12 mouse cellular contexts compared by ENCODE assay signal in the genomic region with DNA sequence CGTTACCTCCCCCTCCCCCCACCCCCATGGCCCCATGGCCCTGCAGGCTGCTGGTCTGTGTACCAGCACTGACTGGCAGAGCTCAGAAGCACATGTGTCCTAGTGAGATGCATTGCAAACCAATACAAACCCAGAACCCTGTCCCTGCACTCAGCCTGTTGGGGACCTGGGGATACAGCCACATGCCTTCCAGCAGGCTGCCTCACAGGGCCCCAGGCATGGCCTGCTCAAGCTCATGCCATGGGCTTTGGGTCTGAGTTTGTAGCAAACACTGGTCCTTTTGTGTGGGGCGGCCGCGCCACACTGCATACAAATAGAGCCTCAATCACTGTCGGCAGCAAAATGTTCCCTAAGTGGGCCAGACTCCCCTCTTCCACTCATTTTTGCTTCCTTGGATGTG. TPM values are rescaled to one million over a fixed set of nuclear protein-coding genes. Genes with fewer than 3 reads are reported as not detected.
A peak's percentile ranks its signal among the peaks of the same experiment; 100 is the strongest.
DNase-seq lines count a peak whose midpoint lies in the region; ATAC-seq lines count a peak whose summit lies in the region.
"Had no signal": no experiment of that assay in that cellular context is flagged by ENCODE, and none has a peak within 500 bp of the region (broad histone marks: within the 10 kb centered on the region; RNA-seq: fewer than 3 reads in every experiment).

No protein-coding gene starts in this region.

- H3K9me3 ChIP-seq in neural tube, embryonic 11.5 days (ENCODE audit: control insufficient read depth, low read length) = no peaks in the 10 kb centered on the region
- no peaks in the 10 kb centered on the region for H3K9me3 ChIP-seq in forebrain, embryonic 11.5 days (ENCODE audit: control insufficient read depth, low read length)
- no peaks in the 10 kb centered on the region for H3K9me3 ChIP-seq in hindbrain, embryonic 15.5 days
- H3K9me3 ChIP-seq in neural tube, embryonic 12.5 days = no peaks in the 10 kb centered on the region

- H3K4me1 ChIP-seq in neural tube, embryonic 11.5 days (ENCODE audit: control insufficient read depth, insufficient read depth, low read length) = peaks cover 43% of the 10 kb centered on the region
- H3K4me1 ChIP-seq in forebrain, embryonic 11.5 days (replicated peaks; ENCODE audit: control insufficient read depth, insufficient read depth, low read length) = peaks cover 11% of the 10 kb centered on the region; the same call in 1 of the 2 replicates
- H3K4me1 ChIP-seq in hindbrain, embryonic 15.5 days (replicated peaks) = peaks cover 64% of the 10 kb centered on the region
- peaks cover 60% of the 10 kb centered on the region for H3K4me1 ChIP-seq in neural tube, embryonic 12.5 days

- WGBS in neural tube, embryonic 11.5 days = 45% methylated on average over 5 of the region's 5 CpGs
- WGBS in forebrain, embryonic 11.5 days = 68% methylated on average over 5 of the region's 5 CpGs
- WGBS in hindbrain, embryonic 15.5 days = 34% methylated on average over 5 of the region's 5 CpGs
- 38% methylated on average over 5 of the region's 5 CpGs for WGBS in neural tube, embryonic 12.5 days

- H3K27me3 ChIP-seq in neural tube, embryonic 11.5 days (ENCODE audit: control insufficient read depth, insufficient read depth, low read length) = no peaks in the 10 kb centered on the region
- no peaks in the 10 kb centered on the region for H3K27me3 ChIP-seq in forebrain, embryonic 11.5 days (ENCODE audit: control insufficient read depth, insufficient read depth, low read length)
- H3K27me3 ChIP-seq in hindbrain, embryonic 15.5 days = no peaks in the 10 kb centered on the region
- 0 out of 2 replicates have a peak, but pooled peaks cover 3% of the 10 kb centered on the region for H3K27me3 ChIP-seq in neural tube, embryonic 12.5 days (replicated peaks)

- H3K4me2 ChIP-seq in neural tube, embryonic 11.5 days (ENCODE audit: low read depth) = no peak overlapping the region
- no peak overlapping the region for H3K4me2 ChIP-seq in forebrain, embryonic 11.5 days (ENCODE audit: low read depth, low read length, severe bottlenecking)
- H3K4me2 ChIP-seq in hindbrain, embryonic 15.5 days = no peak overlapping the region
- H3K4me2 ChIP-seq in neural tube, embryonic 12.5 days (replicated peaks) = 0 out of 2 replicates have a peak overlapping the region, but pooled peaks have one; percentile 18

- peak overlapping the region; percentile 82 for H3K27ac ChIP-seq in neural tube, embryonic 11.5 days (ENCODE audit: low read depth, low read length)
- peak overlapping the region; percentile 55 for H3K27ac ChIP-seq in forebrain, embryonic 11.5 days (ENCODE audit: low read depth, low read length)
- peak overlapping the region; percentile 59 for H3K27ac ChIP-seq in hindbrain, embryonic 15.5 days (replicated peaks)
- peak overlapping the region; percentile 58 for H3K27ac ChIP-seq in neural tube, embryonic 12.5 days

- peak; percentile 62 for DNase-seq in neural tube, embryonic 11.5 days (ENCODE audit: low spot score)
- no peak for DNase-seq in neural tube, embryonic 10.5 days (ENCODE audit: extremely low spot score, low spot score)
- DNase-seq in forebrain, embryonic 11.5 days (ENCODE audit: low spot score) = no peak
- no peak for DNase-seq in right cerebral cortex, postnatal 14 days
- DNase-seq in urinary bladder, postnatal 14 days (ENCODE audit: low spot score) = no peak
- DNase-seq in lung, postnatal 25 days (ENCODE audit: low spot score) = no peak
- DNase-seq: cerebellum, adult 9-11 months; gastrocnemius, postnatal 10 days; kidney, adult 11 months had no signal

- H3K36me3 ChIP-seq in neural tube, embryonic 11.5 days (ENCODE audit: control insufficient read depth, insufficient read depth, low read length) = no peaks in the 10 kb centered on the region
- no peaks in the 10 kb centered on the region for H3K36me3 ChIP-seq in forebrain, embryonic 11.5 days (ENCODE audit: control insufficient read depth, insufficient read depth, low read length)
- H3K36me3 ChIP-seq in hindbrain, embryonic 15.5 days = no peaks in the 10 kb centered on the region
- H3K36me3 ChIP-seq in neural tube, embryonic 12.5 days = no peaks in the 10 kb centered on the region

- peak overlapping the region; percentile 4; the same call in 1 of the 2 replicates for H3K9ac ChIP-seq in neural tube, embryonic 11.5 days (ENCODE audit: low read length)
- no peak overlapping the region for H3K9ac ChIP-seq in forebrain, embryonic 11.5 days (ENCODE audit: low read length)
- H3K9ac ChIP-seq in hindbrain, embryonic 15.5 days = no peak overlapping the region
- no peak overlapping the region for H3K9ac ChIP-seq in neural tube, embryonic 12.5 days

- peak; percentile 49 for ATAC-seq in neural tube, embryonic 11.5 days (ENCODE audit: insufficient read depth, low FRiP score, low TSS enrichment)
- peak; percentile 16; the same call in 1 of the 2 replicates for ATAC-seq in forebrain, embryonic 11.5 days (replicated peaks; ENCODE audit: low FRiP score)
- ATAC-seq in hindbrain, embryonic 15.5 days (ENCODE audit: low FRiP score, low read depth) = peak; percentile 51
- peak; percentile 52 for ATAC-seq in neural tube, embryonic 12.5 days (ENCODE audit: low FRiP score, low read depth)

- H3K4me3 ChIP-seq in neural tube, embryonic 11.5 days (ENCODE audit: low read depth, low read length) = no peak overlapping the region
- H3K4me3 ChIP-seq in forebrain, embryonic 11.5 days (ENCODE audit: low read depth, low read length) = no peak overlapping the region
- no peak overlapping the region for H3K4me3 ChIP-seq in hindbrain, embryonic 15.5 days
- no peak overlapping the region for H3K4me3 ChIP-seq in neural tube, embryonic 12.5 days

RNA-seq across cellular contexts. Expression of a gene that starts 28.2 kb away (rescaled TPM):
- polyA plus RNA-seq in neural tube, embryonic 11.5 days (2014; fragmentation: Nextera tagmentation; extraction: Ambion mirVana) = 12.4 and 12.9 TPM in 2 replicates
- 12.7 and 13.3 TPM in 2 replicates for polyA plus RNA-seq in forebrain, embryonic 11.5 days (2014; fragmentation: Nextera tagmentation; extraction: Ambion mirVana)
- 91.0 and 102 TPM in 2 replicates for polyA plus RNA-seq in hindbrain, embryonic 15.5 days (2015; fragmentation: Nextera tagmentation; extraction: Ambion mirVana)
- polyA plus RNA-seq in neural tube, embryonic 12.5 days (2016; fragmentation: Nextera tagmentation; extraction: Ambion mirVana) = 25.5 and 28.6 TPM in 2 replicates
- polyA plus RNA-seq: liver, adult 2 months had no signal
